Mouse (Mus musculus) forebrain, postnatal 0 days (tissue): ENCODE measurements around the gene Fndc9. TPM values are rescaled to one million over a fixed set of nuclear protein-coding genes. Genes with fewer than 3 reads are reported as not detected.

ENCODE experiments used
- ATAC-seq: fragments of 200-750 bp; cut with Nextera tagmentation; 2 replicates; pipeline ENCODE4 v1.8.0; 2017; ENCODE audit warnings: mild to moderate bottlenecking, moderate library complexity
- DNase-seq: peaks from one replicate; pipeline ENCODE4 v3.0.0-alpha.2; 2015
- H3K27ac ChIP-seq: fragments of 300-500 bp; sonication (generic); 2 replicates; pipeline ENCODE4 v1.5.1; 2014; ENCODE audit warnings: low read depth, mild to moderate bottlenecking, antibody characterized with exemption, low read length, moderate library complexity, mixed read lengths
- H3K27me3 ChIP-seq: fragments of 300-500 bp; sonication (generic); 2 replicates; pipeline ENCODE4 v1.6.1; 2014; ENCODE audit warnings: mild to moderate bottlenecking, low read length, mixed read lengths; ENCODE audit not compliant: insufficient read depth
- H3K36me3 ChIP-seq: fragments of 300-500 bp; sonication (generic); 2 replicates; pipeline ENCODE4 v1.6.1; 2014; ENCODE audit warnings: mild to moderate bottlenecking, moderate library complexity; ENCODE audit not compliant: insufficient read depth
- H3K4me1 ChIP-seq: fragments of 300-500 bp; sonication (generic); 2 replicates; pipeline ENCODE4 v1.6.1; 2014; ENCODE audit warnings: antibody characterized with exemption; ENCODE audit not compliant: insufficient read depth
- H3K4me2 ChIP-seq: fragments of 300-500 bp; sonication (generic); 2 replicates; pipeline ENCODE4 v1.6.1; 2014; ENCODE audit warnings: low read depth, mild to moderate bottlenecking, moderate library complexity
- H3K4me3 ChIP-seq: fragments of 300-500 bp; sonication (generic); 2 replicates; pipeline ENCODE4 v1.5.1; 2014; ENCODE audit warnings: low read depth, low read length, mixed read lengths
- H3K9ac ChIP-seq: fragments of 300-500 bp; sonication (generic); 2 replicates; pipeline ENCODE4 v1.6.1; 2014; ENCODE audit warnings: mild to moderate bottlenecking
- H3K9me3 ChIP-seq: fragments of 300-500 bp; sonication (generic); 2 replicates; pipeline ENCODE4 v1.6.1; 2016; ENCODE audit warnings: low read length
- CTCF ChIP-seq: sonication (generic); IDR thresholded peaks from 2 replicates; pipeline ENCODE4 v1.5.1; 2016; ENCODE audit warnings: antibody characterized with exemption, control low read depth, low read depth
- WGBS: fragments of 180-500 bp; shearing (Covaris S2); extraction: QIAGEN DNeasy Blood & Tissue Kit; methylation state at CpG from one replicate; pipeline ENCODE4 v1.1.7; 2014; 5-methylcytosine and 5-hydroxymethylcytosine counted together
- polyA plus RNA-seq: library from polyadenylated mRNA; unstranded; fragments of >200 nt; fragmentation: Nextera tagmentation; extraction: Ambion mirVana; gene quantifications from 2 replicates; pipeline ENCODE4 v1.2.1, GENCODE M21; 2015
- total RNA-seq: library from RNA; depleted of rRNA; stranded (reverse); fragments of >200 nt; gene quantifications from 2 replicates; pipeline ENCODE4 v1.2.3, GENCODE M21; 2014

The Fndc9 gene
- total and polyA plus RNA-seq, 2 experiments from 2014 or later = 12.2 to 15.9 TPM

GRCm38 (mm10) chr11:46217686-46218085 is 17.6 kb upstream of the Fndc9 start:
- Histone ChIP-seq H3K9ac (no peak overlapping the region), H3K4me2 (no peak overlapping the region), H3K4me1 (no peaks in the 10 kb centered on the region), H3K4me3 (no peak overlapping the region), H3K27me3 (no peaks in the 10 kb centered on the region), H3K27ac (peak overlapping the region; percentile 30; the same call in 1 of the 2 replicates), H3K9me3 (no peaks in the 10 kb centered on the region), H3K36me3 (peaks cover 42% of the 10 kb centered on the region)
- ATAC-seq = no peak
- DNase-seq = no peak
- TF ChIP-seq CTCF = no peak
- WGBS = 86% methylated on average over 9 of the region's 9 CpGs

DNA sequence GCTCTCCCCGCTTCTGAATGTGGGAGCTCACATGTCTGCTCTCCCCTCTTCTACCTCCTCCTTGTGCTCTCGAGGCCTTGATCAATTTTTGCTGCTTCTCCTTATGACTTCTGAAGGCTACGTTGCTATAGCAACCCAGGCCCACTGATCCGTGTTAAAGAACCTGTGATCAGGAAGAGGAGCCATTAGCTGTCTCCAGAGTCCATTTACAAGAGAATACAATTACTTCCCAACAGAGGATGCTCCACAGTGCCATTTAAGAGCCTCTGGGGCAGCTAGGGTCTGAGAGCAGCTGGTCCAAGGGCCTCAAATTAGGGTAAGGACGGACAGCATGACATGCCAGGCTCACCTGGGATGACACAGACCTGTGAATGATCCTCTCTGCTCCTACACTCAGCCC is 16.7 kb upstream of the Fndc9 start:
- no peak for TF ChIP-seq CTCF
- 35% methylated on average over 5 of the region's 5 CpGs for WGBS
- H3K4me2 ChIP-seq = no peak overlapping the region
- H3K27ac ChIP-seq = peak overlapping the region; percentile 69
- no peaks in the 10 kb centered on the region for H3K9me3 ChIP-seq
- DNase-seq (peak; percentile 50), ATAC-seq (peak; percentile 50)
- H3K27me3 ChIP-seq = no peaks in the 10 kb centered on the region
- peaks cover 46% of the 10 kb centered on the region for H3K36me3 ChIP-seq
- H3K4me3 ChIP-seq = no peak overlapping the region
- H3K9ac ChIP-seq = no peak overlapping the region
- H3K4me1 ChIP-seq = no peaks in the 10 kb centered on the region

GRCm38 (mm10) chr11:46219380-46219779 is 16.0 kb upstream of the Fndc9 start:
- Histone ChIP-seq H3K4me1 (no peaks in the 10 kb centered on the region), H3K4me2 (no peak overlapping the region), H3K27ac (peak overlapping the region; percentile 69), H3K9me3 (no peaks in the 10 kb centered on the region), H3K4me3 (no peak overlapping the region), H3K36me3 (peaks cover 46% of the 10 kb centered on the region), H3K9ac (no peak overlapping the region), H3K27me3 (no peaks in the 10 kb centered on the region)
- 84% methylated on average over 9 of the region's 9 CpGs for WGBS
- DNase-seq (no peak), ATAC-seq (no peak)
- no peak for TF ChIP-seq CTCF

DNA sequence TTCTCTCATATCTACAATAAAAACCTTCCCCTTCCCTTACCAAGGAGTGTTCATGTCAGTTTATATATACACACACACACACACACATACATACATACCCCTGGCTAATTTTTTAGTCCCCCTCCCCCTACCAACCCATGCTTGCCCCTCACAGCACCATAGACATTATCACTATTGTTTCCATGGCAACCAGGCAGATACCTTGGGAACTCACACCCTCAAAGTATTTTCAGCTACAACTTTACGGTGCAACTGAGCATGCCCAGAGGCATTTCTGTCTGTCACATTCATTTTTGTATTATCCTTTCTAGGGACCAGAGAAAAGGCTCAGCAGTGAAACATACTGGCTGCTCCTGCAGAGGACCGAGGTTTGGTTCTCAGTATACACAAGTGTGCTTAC is 15.1 kb upstream of the Fndc9 start:
- no peak overlapping the region for H3K4me2 ChIP-seq
- H3K4me3 ChIP-seq = no peak overlapping the region
- no peak for TF ChIP-seq CTCF
- peaks cover 54% of the 10 kb centered on the region for H3K36me3 ChIP-seq
- 61% methylated on average over 2 of the region's 2 CpGs for WGBS
- ATAC-seq (peak; percentile 23), DNase-seq (peak; percentile 43)
- no peaks in the 10 kb centered on the region for H3K9me3 ChIP-seq
- no peaks in the 10 kb centered on the region for H3K4me1 ChIP-seq
- no peak overlapping the region; the same call in 1 of the 2 replicates for H3K27ac ChIP-seq
- H3K9ac ChIP-seq = no peak overlapping the region
- no peaks in the 10 kb centered on the region for H3K27me3 ChIP-seq

- WGBS = 79% methylated on average over 2 of the region's 2 CpGs
Observed at GRCm38 (mm10) chr11:46223575-46223974, 11.8 kb upstream of the Fndc9 start.

GRCm38 (mm10) chr11:46225345-46225744 is 10.0 kb upstream of the Fndc9 start:
- ATAC-seq (no peak), DNase-seq (no peak)
- WGBS = 88% methylated on average over 5 of the region's 5 CpGs
- Histone ChIP-seq H3K27me3 (no peaks in the 10 kb centered on the region), H3K9me3 (no peaks in the 10 kb centered on the region), H3K9ac (no peak overlapping the region), H3K4me1 (no peaks in the 10 kb centered on the region), H3K4me2 (no peak overlapping the region), H3K36me3 (peaks cover 67% of the 10 kb centered on the region), H3K27ac (no peak overlapping the region), H3K4me3 (no peak overlapping the region)
- no peak for TF ChIP-seq CTCF

More at GRCm38 (mm10) chr11:46223575-46223974, 11.8 kb upstream of the Fndc9 start:
- no peak overlapping the region for H3K4me2 ChIP-seq
- peaks cover 52% of the 10 kb centered on the region for H3K36me3 ChIP-seq
- DNase-seq (no peak), ATAC-seq (no peak)
- H3K4me1 ChIP-seq = no peaks in the 10 kb centered on the region
- H3K27ac ChIP-seq = no peak overlapping the region
- H3K4me3 ChIP-seq = no peak overlapping the region
- TF ChIP-seq CTCF = peak; percentile 49
- no peak overlapping the region for H3K9ac ChIP-seq
- no peaks in the 10 kb centered on the region for H3K27me3 ChIP-seq
- no peaks in the 10 kb centered on the region for H3K9me3 ChIP-seq

DNA sequence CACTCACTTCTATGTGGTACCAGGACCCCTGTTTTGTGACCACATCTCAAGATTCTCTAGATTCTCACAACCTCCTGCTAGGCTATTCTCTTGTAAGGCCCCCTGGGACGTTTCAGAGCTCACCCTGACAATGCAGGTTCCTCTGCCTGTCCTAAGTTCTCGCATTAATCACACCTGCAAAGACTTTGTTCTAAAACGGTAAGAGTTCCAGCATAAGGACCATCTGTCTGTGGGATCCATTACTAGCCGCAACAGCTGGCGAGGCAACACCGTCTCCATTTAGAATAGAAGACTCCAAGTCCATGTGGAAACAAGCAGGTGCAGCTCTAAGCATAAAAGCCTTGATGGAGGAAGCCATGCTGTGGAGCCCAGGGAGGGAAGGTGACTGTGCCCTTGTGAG is 5.1 kb upstream of the Fndc9 start:
- 68% methylated on average over 6 of the region's 6 CpGs for WGBS

More for the DNA sequence above, 5.1 kb upstream of the Fndc9 start:
- H3K27ac ChIP-seq = no peak overlapping the region
- peaks cover 7% of the 10 kb centered on the region for H3K4me1 ChIP-seq
- no peak for TF ChIP-seq CTCF
- DNase-seq = no peak
- H3K4me3 ChIP-seq = no peak overlapping the region
- ATAC-seq = no peak
- no peaks in the 10 kb centered on the region for H3K27me3 ChIP-seq
- no peak overlapping the region for H3K9ac ChIP-seq
- no peak overlapping the region for H3K4me2 ChIP-seq
- peaks cover 54% of the 10 kb centered on the region for H3K36me3 ChIP-seq
- no peaks in the 10 kb centered on the region for H3K9me3 ChIP-seq
